Mouse (Mus musculus) gastrocnemius, postnatal 4 days (tissue): ENCODE measurements around the gene Cfap58. TPM values are rescaled to one million over a fixed set of nuclear protein-coding genes. Genes with fewer than 3 reads are reported as not detected.

Experiments used
- DNase-seq, 2 experiments: peaks; one replicate each; pipeline ENCODE4 v3.0.0; 2021 to 2022; ENCODE audit warnings: low spot score in 2 of 2, mixed read lengths in 2 of 2
- total RNA-seq, 2 experiments: library from RNA; stranded (reverse); gene quantifications; 2 replicates each; pipeline ENCODE4 v1.2.3; 2021

Gene Cfap58
- total RNA-seq, 2 experiments from 2014 or later, result not detected

- no peak for DNase-seq
Observed at GRCm38 (mm10) chr19:47915251-47915650, 22.2 kb upstream of the Cfap58 start.

DNA sequence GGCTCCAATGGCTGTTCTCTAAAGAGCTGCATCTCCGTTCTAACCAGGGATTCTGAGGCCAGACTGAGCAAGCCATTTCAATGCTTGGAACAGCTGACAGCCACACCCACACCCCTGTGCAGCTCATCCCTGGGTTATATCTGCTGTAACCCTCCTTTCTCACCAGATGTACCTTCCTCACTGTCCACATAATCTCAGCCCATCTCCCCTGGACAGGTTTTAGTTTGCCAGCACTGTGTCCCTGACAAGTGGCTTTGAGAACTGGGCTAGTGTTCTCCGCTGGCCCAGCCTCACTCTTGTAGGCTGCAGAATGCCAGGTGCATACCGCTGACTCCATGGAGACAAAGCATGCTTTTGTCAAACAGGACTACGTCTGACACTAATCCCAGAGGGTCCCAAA, 20.1 kb upstream of the Cfap58 start:
- no peak for DNase-seq

GRCm38 (mm10) chr19:47918016-47918415, 19.5 kb upstream of the Cfap58 start:
- no peak for DNase-seq

- no peak for DNase-seq
Observed at GRCm38 (mm10) chr19:47918455-47919101, 18.9 kb upstream of the Cfap58 start.

- DNase-seq, result peak; percentile 48 to 82
Observed at GRCm38 (mm10) chr19:47919126-47919965, 18.1 kb upstream of the Cfap58 start, which contains the start of the genes Cfap43 and Itprip. Gene Cfap43 (minus strand): TSS chr19:47919287. Gene Itprip (minus strand): TSS chr19:47919299.

DNA sequence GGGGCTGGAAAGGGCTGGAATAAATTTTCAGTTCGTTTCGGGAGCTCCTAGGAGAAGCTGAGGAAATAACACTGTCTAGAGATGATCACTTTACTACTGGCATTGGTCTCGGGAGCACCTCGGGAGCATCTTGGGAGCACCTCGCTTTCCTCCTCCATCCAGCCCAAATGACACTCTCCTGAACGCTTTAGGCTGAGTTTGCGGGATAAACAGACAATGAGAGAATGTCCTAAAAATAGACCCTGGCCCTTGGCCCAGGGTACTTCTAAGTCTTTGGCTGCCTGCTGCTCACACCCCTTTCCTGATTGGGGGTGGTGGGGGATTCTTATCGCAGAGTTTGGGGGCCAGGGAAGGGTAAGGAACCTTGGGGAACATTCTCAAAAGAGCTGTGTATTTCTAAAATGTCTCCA, 17.5 kb upstream of the Cfap58 start:
- peak in 1 of 2 experiments; percentile 37 for DNase-seq

- no peak for DNase-seq
Observed at GRCm38 (mm10) chr19:47925819-47926218, 11.7 kb upstream of the Cfap58 start.

DNA sequence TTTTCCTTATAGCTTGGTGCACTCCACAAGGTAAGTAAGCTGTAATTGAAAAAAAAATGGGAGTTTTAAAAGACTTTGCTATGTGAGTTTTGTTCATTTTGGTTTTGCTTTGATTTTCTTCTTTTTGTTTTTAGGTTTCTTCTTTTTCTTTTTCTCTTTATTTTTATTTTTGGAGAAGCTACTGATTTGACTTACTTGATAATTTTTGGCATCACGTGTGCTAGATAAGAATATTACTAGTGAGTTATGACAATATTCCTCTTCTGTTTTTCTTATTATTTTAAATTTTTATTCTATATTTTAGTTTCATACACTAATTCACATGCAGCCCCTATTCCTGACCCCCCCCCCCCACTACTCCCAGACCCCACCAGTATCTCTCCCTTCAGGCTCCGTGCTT, 10.4 kb upstream of the Cfap58 start:
- DNase-seq, result no peak

GRCm38 (mm10) chr19:47929043-47929442, 8.4 kb upstream of the Cfap58 start:
- no peak for DNase-seq

- DNase-seq, result no peak
Observed at GRCm38 (mm10) chr19:47931982-47932638, 5.4 kb upstream of the Cfap58 start.

- no peak for DNase-seq
Observed at GRCm38 (mm10) chr19:47934146-47934545, 3.3 kb upstream of the Cfap58 start.

DNA sequence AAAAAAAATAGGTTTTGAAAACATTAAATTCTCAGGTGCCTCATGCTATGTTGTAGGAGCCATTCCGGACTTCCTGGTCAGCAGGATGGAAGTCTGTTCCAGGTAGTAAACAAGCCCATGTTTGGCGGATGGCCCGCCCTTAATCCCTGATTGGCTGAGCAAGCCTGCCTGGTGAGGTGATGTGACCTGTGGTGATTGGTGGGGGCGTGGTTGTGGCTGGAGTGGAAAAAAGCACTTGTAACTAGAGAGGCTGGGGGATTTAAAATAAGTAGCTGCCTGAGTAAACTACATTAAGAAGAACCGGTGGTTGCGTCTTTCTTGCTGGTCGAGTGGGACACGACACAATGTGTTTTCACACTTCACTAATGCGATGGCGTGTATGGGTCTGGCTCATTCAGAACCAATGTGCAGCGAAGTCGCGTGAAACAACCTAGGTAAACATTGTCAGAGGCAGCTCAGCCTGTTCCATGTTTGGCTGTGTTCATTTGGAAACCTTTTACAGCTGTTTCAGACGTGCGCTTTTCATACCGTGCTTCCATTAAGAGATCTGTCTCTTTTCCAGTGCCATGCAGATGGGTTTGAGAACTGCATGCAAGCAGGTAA, 2.7 kb upstream of the Cfap58 start:
- no peak for DNase-seq

- no peak for DNase-seq
Observed at GRCm38 (mm10) chr19:47935530-47935929, 1.9 kb upstream of the Cfap58 start.

DNA sequence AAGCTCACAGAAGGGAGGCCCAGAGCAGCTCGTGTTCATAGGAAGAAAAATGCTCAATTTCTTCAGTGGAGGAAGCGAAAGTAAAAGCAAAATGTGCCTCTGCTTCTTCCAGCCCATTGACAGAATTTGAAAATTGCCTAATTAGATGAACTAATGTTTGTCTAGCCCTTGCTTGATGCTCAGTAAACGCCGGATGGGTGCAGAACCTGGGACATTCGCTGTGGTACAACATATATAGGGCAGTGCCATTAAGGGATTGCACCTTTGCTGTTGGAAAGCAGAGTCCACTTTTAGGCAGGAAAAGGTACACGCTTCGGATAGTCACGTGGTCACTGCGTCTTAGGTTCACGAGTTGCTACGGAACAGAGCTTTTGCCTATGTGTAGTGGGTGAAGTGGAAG, 985 bp upstream of the Cfap58 start:
- DNase-seq, result no peak

- no peak for DNase-seq
Observed at GRCm38 (mm10) chr19:47936938-47937337, 537 bp upstream of the Cfap58 start.

- DNase-seq, result no peak
Observed at GRCm38 (mm10) chr19:47939361-47939760, 1.9 kb downstream of the Cfap58 start.

- DNase-seq, result no peak
Observed at GRCm38 (mm10) chr19:47946821-47947465, 9.5 kb downstream of the Cfap58 start.

DNA sequence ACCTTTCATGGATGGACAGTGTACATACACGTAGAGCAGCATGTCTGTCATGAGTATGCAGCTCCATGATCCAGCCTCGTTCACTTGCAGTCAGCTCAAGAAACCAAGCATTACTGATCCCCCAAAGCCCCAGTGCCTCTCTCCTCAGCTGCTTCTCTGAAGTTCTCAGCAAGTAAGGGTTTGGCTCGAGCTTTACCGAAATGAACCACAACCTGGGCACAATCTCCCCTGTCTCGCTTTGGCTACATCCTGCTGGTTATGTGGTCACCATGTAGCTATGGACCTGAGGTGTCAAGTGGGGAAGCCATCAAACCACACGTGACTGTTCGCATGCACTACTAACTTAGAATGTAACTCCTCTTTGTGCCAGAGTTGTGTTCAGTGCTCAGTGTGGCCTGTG, 13.5 kb downstream of the Cfap58 start:
- DNase-seq, result no peak

GRCm38 (mm10) chr19:47953169-47953568, 15.7 kb downstream of the Cfap58 start:
- no peak for DNase-seq

DNA sequence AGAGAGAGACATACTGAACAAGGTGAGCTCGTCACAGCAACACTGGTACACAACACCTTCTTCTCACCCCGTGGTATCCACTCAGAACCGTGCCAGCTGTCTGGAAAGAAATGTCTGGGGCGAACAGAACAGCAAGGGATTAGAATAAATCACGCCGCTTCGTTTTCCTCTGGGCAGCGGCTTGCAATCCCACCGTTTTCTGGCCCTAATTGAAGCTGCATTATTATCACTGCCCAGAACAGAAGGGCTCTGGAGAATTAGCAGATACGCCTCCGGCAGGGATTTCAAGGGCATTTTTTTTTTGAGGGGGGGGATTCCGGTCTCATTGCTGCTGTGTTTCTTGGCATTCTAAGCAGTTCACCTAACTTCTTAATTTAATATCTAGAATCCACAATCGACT, 20.7 kb downstream of the Cfap58 start:
- no peak for DNase-seq
